Mouse (Mus musculus): ENCODE results near the gene Lingo1. TPM values are rescaled to one million over a fixed set of nuclear protein-coding genes. Genes with fewer than 3 reads are reported as not detected.

Gene Lingo1
- polyA plus RNA-seq, 1 experiment, result 1.2 TPM

- Histone ChIP-seq H3K4me2 (ENCODE audit: low read depth) (no peak overlapping the region), H3K79me2 (ENCODE audit: control insufficient read depth, insufficient read depth) (no peaks in the 10 kb centered on the region), H3K36me3 (ENCODE audit: control insufficient read depth, insufficient read depth) (no peaks in the 10 kb centered on the region), H3ac (ENCODE audit: control insufficient read depth, insufficient read length) (no peak overlapping the region), H3K27me3 (ENCODE audit: control insufficient read depth, insufficient read depth, insufficient read length) (peaks cover 42% of the 10 kb centered on the region), H3K4me3 (no peak overlapping the region)
- TF ChIP-seq TCF12 (IDR thresholded peaks at IDR 0.05; ENCODE audit: insufficient read depth, poor library complexity, severe bottlenecking) (no peak), POLR2A (IDR thresholded peaks at IDR 0.05; ENCODE audit: insufficient read length, low read depth) (no peak), E2F4 (IDR thresholded peaks at IDR 0.05; ENCODE audit: insufficient read depth) (no peak), SRF (IDR thresholded peaks at IDR 0.05; ENCODE audit: control insufficient read depth, insufficient read length, low read depth) (no peak), MYOG (IDR thresholded peaks at IDR 0.05; ENCODE audit: control insufficient read depth in 1 of 3, insufficient read depth in 1 of 3, insufficient read length in 2 of 3, low read depth in 2 of 3) (no peak), CEBPB (IDR thresholded peaks at IDR 0.05; ENCODE audit: insufficient read depth, poor library complexity, severe bottlenecking) (no peak), MYOD1 (IDR thresholded peaks at IDR 0.05; ENCODE audit: control insufficient read depth in 1 of 3, insufficient read length in 2 of 3, low read depth in 2 of 3) (no peak), REST (IDR thresholded peaks at IDR 0.05; ENCODE audit: insufficient read depth, insufficient read length) (no peak), TCF3 (IDR thresholded peaks at IDR 0.05; ENCODE audit: insufficient read length, low read depth) (no peak), USF1 (IDR thresholded peaks at IDR 0.05; ENCODE audit: low read depth) (no peak), MAX (IDR thresholded peaks at IDR 0.05; ENCODE audit: low read depth) (no peak), POLR2AphosphoS2 (IDR thresholded peaks at IDR 0.05; ENCODE audit: insufficient read length, low read depth) (no peak)
Observed at GRCm38 (mm10) chr9:56810916-56811315, 14.6 kb upstream of the Lingo1 start.

- no peaks in the 10 kb centered on the region for H3K79me2 ChIP-seq (ENCODE audit: control insufficient read depth, insufficient read depth)
- no peak overlapping the region for H3K4me2 ChIP-seq (ENCODE audit: low read depth)
- TF ChIP-seq USF1 (IDR thresholded peaks at IDR 0.05; ENCODE audit: low read depth), result no peak
- TF ChIP-seq MAX (IDR thresholded peaks at IDR 0.05; ENCODE audit: low read depth), result no peak
- TF ChIP-seq POLR2A (IDR thresholded peaks at IDR 0.05; ENCODE audit: insufficient read length, low read depth), result no peak
- no peak for TF ChIP-seq E2F4 (IDR thresholded peaks at IDR 0.05; ENCODE audit: insufficient read depth)
- TF ChIP-seq TCF12 (IDR thresholded peaks at IDR 0.05; ENCODE audit: insufficient read depth, poor library complexity, severe bottlenecking), result no peak
- TF ChIP-seq REST (IDR thresholded peaks at IDR 0.05; ENCODE audit: insufficient read depth, insufficient read length), result no peak
- TF ChIP-seq TCF3 (IDR thresholded peaks at IDR 0.05; ENCODE audit: insufficient read length, low read depth), result no peak
- TF ChIP-seq MYOG (IDR thresholded peaks at IDR 0.05; ENCODE audit: control insufficient read depth in 1 of 3, insufficient read depth in 1 of 3, insufficient read length in 2 of 3, low read depth in 2 of 3), result no peak
- no peak for TF ChIP-seq MYOD1 (IDR thresholded peaks at IDR 0.05; ENCODE audit: control insufficient read depth in 1 of 3, insufficient read length in 2 of 3, low read depth in 2 of 3)
- no peak overlapping the region for H3K4me3 ChIP-seq
- peaks cover 33% of the 10 kb centered on the region for H3K27me3 ChIP-seq (ENCODE audit: control insufficient read depth, insufficient read depth, insufficient read length)
- no peaks in the 10 kb centered on the region for H3K36me3 ChIP-seq (ENCODE audit: control insufficient read depth, insufficient read depth)
- H3ac ChIP-seq (ENCODE audit: control insufficient read depth, insufficient read length), result no peak overlapping the region
Observed at GRCm38 (mm10) chr9:56807990-56808389, 11.7 kb upstream of the Lingo1 start.

GRCm38 (mm10) chr9:56803146-56803545, 6.9 kb upstream of the Lingo1 start:
- no peak overlapping the region for H3ac ChIP-seq (ENCODE audit: control insufficient read depth, insufficient read length)
- TF ChIP-seq E2F4 (IDR thresholded peaks at IDR 0.05; ENCODE audit: insufficient read depth) (no peak), MYOD1 (IDR thresholded peaks at IDR 0.05; ENCODE audit: control insufficient read depth in 1 of 3, insufficient read length in 2 of 3, low read depth in 2 of 3) (no peak), POLR2A (IDR thresholded peaks at IDR 0.05; ENCODE audit: insufficient read length, low read depth) (no peak), TCF3 (IDR thresholded peaks at IDR 0.05; ENCODE audit: insufficient read length, low read depth) (no peak), MYOG (IDR thresholded peaks at IDR 0.05; ENCODE audit: control insufficient read depth in 1 of 3, insufficient read depth in 1 of 3, insufficient read length in 2 of 3, low read depth in 2 of 3) (no peak), MAX (IDR thresholded peaks at IDR 0.05; ENCODE audit: low read depth) (no peak), SRF (IDR thresholded peaks at IDR 0.05; ENCODE audit: control insufficient read depth, insufficient read length, low read depth) (no peak), REST (IDR thresholded peaks at IDR 0.05; ENCODE audit: insufficient read depth, insufficient read length) (no peak), USF1 (IDR thresholded peaks at IDR 0.05; ENCODE audit: low read depth) (no peak), POLR2AphosphoS2 (IDR thresholded peaks at IDR 0.05; ENCODE audit: insufficient read length, low read depth) (no peak), CEBPB (IDR thresholded peaks at IDR 0.05; ENCODE audit: insufficient read depth, poor library complexity, severe bottlenecking) (no peak), TCF12 (IDR thresholded peaks at IDR 0.05; ENCODE audit: insufficient read depth, poor library complexity, severe bottlenecking) (no peak)
- H3K27me3 ChIP-seq (ENCODE audit: control insufficient read depth, insufficient read depth, insufficient read length), result peaks cover 56% of the 10 kb centered on the region
- H3K36me3 ChIP-seq (ENCODE audit: control insufficient read depth, insufficient read depth), result no peaks in the 10 kb centered on the region
- no peak overlapping the region for H3K4me2 ChIP-seq (ENCODE audit: low read depth)
- no peak overlapping the region for H3K4me3 ChIP-seq
- no peaks in the 10 kb centered on the region for H3K79me2 ChIP-seq (ENCODE audit: control insufficient read depth, insufficient read depth)

GRCm38 (mm10) chr9:56797876-56798275, 1.6 kb upstream of the Lingo1 start:
- TF ChIP-seq SRF (IDR thresholded peaks at IDR 0.05; ENCODE audit: control insufficient read depth, insufficient read length, low read depth), result no peak
- no peak for TF ChIP-seq CEBPB (IDR thresholded peaks at IDR 0.05; ENCODE audit: insufficient read depth, poor library complexity, severe bottlenecking)
- TF ChIP-seq REST (IDR thresholded peaks at IDR 0.05; ENCODE audit: insufficient read depth, insufficient read length), result no peak
- no peak for TF ChIP-seq MYOD1 (IDR thresholded peaks at IDR 0.05; ENCODE audit: control insufficient read depth in 1 of 3, insufficient read length in 2 of 3, low read depth in 2 of 3)
- no peak for TF ChIP-seq MYOG (IDR thresholded peaks at IDR 0.05; ENCODE audit: control insufficient read depth in 1 of 3, insufficient read depth in 1 of 3, insufficient read length in 2 of 3, low read depth in 2 of 3)
- TF ChIP-seq POLR2AphosphoS2 (IDR thresholded peaks at IDR 0.05; ENCODE audit: insufficient read length, low read depth), result no peak
- no peak for TF ChIP-seq TCF12 (IDR thresholded peaks at IDR 0.05; ENCODE audit: insufficient read depth, poor library complexity, severe bottlenecking)
- TF ChIP-seq USF1 (IDR thresholded peaks at IDR 0.05; ENCODE audit: low read depth), result no peak
- no peak for TF ChIP-seq POLR2A (IDR thresholded peaks at IDR 0.05; ENCODE audit: insufficient read length, low read depth)
- TF ChIP-seq TCF3 (IDR thresholded peaks at IDR 0.05; ENCODE audit: insufficient read length, low read depth), result no peak
- Histone ChIP-seq H3K4me2 (ENCODE audit: low read depth) (no peak overlapping the region), H3K4me3 (no peak overlapping the region)

More at GRCm38 (mm10) chr9:56797876-56798275, 1.6 kb upstream of the Lingo1 start:
- no peak overlapping the region for H3ac ChIP-seq (ENCODE audit: control insufficient read depth, insufficient read length)
- peaks cover 83% of the 10 kb centered on the region for H3K27me3 ChIP-seq (ENCODE audit: control insufficient read depth, insufficient read depth, insufficient read length)
- no peaks in the 10 kb centered on the region for H3K79me2 ChIP-seq (ENCODE audit: control insufficient read depth, insufficient read depth)
- H3K36me3 ChIP-seq (ENCODE audit: control insufficient read depth, insufficient read depth), result no peaks in the 10 kb centered on the region

Measured in myocyte (in vitro differentiated cells).